Mouse (Mus musculus): Measurements from ENCODE around the gene Hspa12a. TPM values are rescaled to one million over a fixed set of nuclear protein-coding genes. Genes with fewer than 3 reads are reported as not detected.

The Hspa12a gene
- polyA plus RNA-seq, 1 experiment: 6.6 TPM

GRCm38 (mm10) chr19:58843606-58844005 lies 99.8 kb downstream of the Hspa12a start:
- no peak overlapping the region for H3K4me3 ChIP-seq
- H3K4me2 ChIP-seq (ENCODE audit: low read depth): no peak overlapping the region
- H3ac ChIP-seq (ENCODE audit: control insufficient read depth, insufficient read length): no peak overlapping the region
- TF ChIP-seq USF1 (IDR thresholded peaks at IDR 0.05; ENCODE audit: low read depth) (no peak), TCF3 (IDR thresholded peaks at IDR 0.05; ENCODE audit: insufficient read length, low read depth) (no peak), TCF12 (IDR thresholded peaks at IDR 0.05; ENCODE audit: insufficient read depth, poor library complexity, severe bottlenecking) (no peak), REST (IDR thresholded peaks at IDR 0.05; ENCODE audit: insufficient read depth, insufficient read length) (no peak), POLR2A (IDR thresholded peaks at IDR 0.05; ENCODE audit: insufficient read length, low read depth) (no peak), POLR2AphosphoS2 (IDR thresholded peaks at IDR 0.05; ENCODE audit: insufficient read length, low read depth) (no peak), MYOD1 (IDR thresholded peaks at IDR 0.05; ENCODE audit: control insufficient read depth in 1 of 3, insufficient read length in 2 of 3, low read depth in 2 of 3) (no peak), CEBPB (IDR thresholded peaks at IDR 0.05; ENCODE audit: insufficient read depth, poor library complexity, severe bottlenecking) (no peak), MAX (IDR thresholded peaks at IDR 0.05; ENCODE audit: low read depth) (no peak), MYOG (IDR thresholded peaks at IDR 0.05; ENCODE audit: control insufficient read depth in 1 of 3, insufficient read depth in 1 of 3, insufficient read length in 2 of 3, low read depth in 2 of 3) (no peak), E2F4 (IDR thresholded peaks at IDR 0.05; ENCODE audit: insufficient read depth) (no peak)
- no peaks in the 10 kb centered on the region for H3K36me3 ChIP-seq (ENCODE audit: control insufficient read depth, insufficient read depth)
- no peaks in the 10 kb centered on the region for H3K27me3 ChIP-seq (ENCODE audit: control insufficient read depth, insufficient read depth, insufficient read length)
- H3K79me2 ChIP-seq (ENCODE audit: control insufficient read depth, insufficient read depth): peaks cover 12% of the 10 kb centered on the region

DNA sequence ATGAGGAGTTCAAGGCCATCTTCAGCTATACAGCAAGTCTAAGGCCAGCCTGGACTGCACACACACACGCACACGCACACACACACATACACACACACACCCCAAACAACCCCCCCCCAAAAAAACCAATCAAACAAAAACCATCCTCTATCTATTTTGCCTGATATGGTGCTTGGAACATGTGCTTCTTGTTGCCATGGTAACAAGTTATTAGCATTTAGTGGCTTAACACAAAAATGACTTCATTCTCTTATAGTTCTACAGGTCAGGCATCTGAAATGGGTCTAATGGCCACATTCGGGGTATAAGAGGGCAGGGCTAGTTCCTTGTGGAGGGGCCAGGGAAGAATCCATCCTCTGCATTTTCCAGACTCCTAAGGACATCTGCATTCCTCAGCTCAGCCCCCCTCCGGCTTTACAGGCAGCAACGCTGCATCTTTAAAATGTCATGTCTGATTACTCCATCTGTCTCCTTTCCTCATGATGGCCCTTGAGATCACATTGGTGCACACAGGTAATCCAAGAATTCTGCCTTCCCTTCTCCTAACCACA lies 102.7 kb downstream of the Hspa12a start:
- Histone ChIP-seq H3K36me3 (ENCODE audit: control insufficient read depth, insufficient read depth) (no peaks in the 10 kb centered on the region), H3K79me2 (ENCODE audit: control insufficient read depth, insufficient read depth) (no peaks in the 10 kb centered on the region), H3K4me3 (no peak overlapping the region), H3K27me3 (ENCODE audit: control insufficient read depth, insufficient read depth, insufficient read length) (no peaks in the 10 kb centered on the region), H3ac (ENCODE audit: control insufficient read depth, insufficient read length) (no peak overlapping the region), H3K4me2 (ENCODE audit: low read depth) (no peak overlapping the region)
- no peak for TF ChIP-seq REST (IDR thresholded peaks at IDR 0.05; ENCODE audit: insufficient read depth, insufficient read length)
- no peak for TF ChIP-seq CEBPB (IDR thresholded peaks at IDR 0.05; ENCODE audit: insufficient read depth, poor library complexity, severe bottlenecking)

GRCm38 (mm10) chr19:58839806-58840205 lies 103.6 kb downstream of the Hspa12a start:
- Histone ChIP-seq H3K27me3 (ENCODE audit: control insufficient read depth, insufficient read depth, insufficient read length) (no peaks in the 10 kb centered on the region), H3K36me3 (ENCODE audit: control insufficient read depth, insufficient read depth) (no peaks in the 10 kb centered on the region), H3ac (ENCODE audit: control insufficient read depth, insufficient read length) (no peak overlapping the region), H3K4me3 (no peak overlapping the region), H3K79me2 (ENCODE audit: control insufficient read depth, insufficient read depth) (no peaks in the 10 kb centered on the region), H3K4me2 (ENCODE audit: low read depth) (peak overlapping the region; percentile 13)
- TF ChIP-seq POLR2AphosphoS2 (IDR thresholded peaks at IDR 0.05; ENCODE audit: insufficient read length, low read depth) (no peak), REST (IDR thresholded peaks at IDR 0.05; ENCODE audit: insufficient read depth, insufficient read length) (no peak), USF1 (IDR thresholded peaks at IDR 0.05; ENCODE audit: low read depth) (no peak), MYOD1 (IDR thresholded peaks at IDR 0.05; ENCODE audit: control insufficient read depth in 1 of 3, insufficient read length in 2 of 3, low read depth in 2 of 3) (no peak), CEBPB (IDR thresholded peaks at IDR 0.05; ENCODE audit: insufficient read depth, poor library complexity, severe bottlenecking) (no peak), TCF12 (IDR thresholded peaks at IDR 0.05; ENCODE audit: insufficient read depth, poor library complexity, severe bottlenecking) (no peak), SRF (IDR thresholded peaks at IDR 0.05; ENCODE audit: control insufficient read depth, insufficient read length, low read depth) (no peak), MYOG (IDR thresholded peaks at IDR 0.05; ENCODE audit: control insufficient read depth in 1 of 3, insufficient read depth in 1 of 3, insufficient read length in 2 of 3, low read depth in 2 of 3) (no peak), TCF3 (IDR thresholded peaks at IDR 0.05; ENCODE audit: insufficient read length, low read depth) (no peak), MAX (IDR thresholded peaks at IDR 0.05; ENCODE audit: low read depth) (no peak), E2F4 (IDR thresholded peaks at IDR 0.05; ENCODE audit: insufficient read depth) (no peak), POLR2A (IDR thresholded peaks at IDR 0.05; ENCODE audit: insufficient read length, low read depth) (no peak)

GRCm38 (mm10) chr19:58839345-58839744 lies 104.1 kb downstream of the Hspa12a start:
- no peaks in the 10 kb centered on the region for H3K79me2 ChIP-seq (ENCODE audit: control insufficient read depth, insufficient read depth)
- H3K36me3 ChIP-seq (ENCODE audit: control insufficient read depth, insufficient read depth): no peaks in the 10 kb centered on the region
- no peak overlapping the region for H3K4me3 ChIP-seq
- H3K27me3 ChIP-seq (ENCODE audit: control insufficient read depth, insufficient read depth, insufficient read length): no peaks in the 10 kb centered on the region
- H3K4me2 ChIP-seq (ENCODE audit: low read depth): peak overlapping the region; percentile 13
- TF ChIP-seq E2F4 (IDR thresholded peaks at IDR 0.05; ENCODE audit: insufficient read depth): no peak
- TF ChIP-seq POLR2A (IDR thresholded peaks at IDR 0.05; ENCODE audit: insufficient read length, low read depth): no peak
- TF ChIP-seq MAX (IDR thresholded peaks at IDR 0.05; ENCODE audit: low read depth): no peak
- TF ChIP-seq SRF (IDR thresholded peaks at IDR 0.05; ENCODE audit: control insufficient read depth, insufficient read length, low read depth): no peak
- TF ChIP-seq REST (IDR thresholded peaks at IDR 0.05; ENCODE audit: insufficient read depth, insufficient read length): no peak
- TF ChIP-seq TCF3 (IDR thresholded peaks at IDR 0.05; ENCODE audit: insufficient read length, low read depth): no peak
- no peak for TF ChIP-seq CEBPB (IDR thresholded peaks at IDR 0.05; ENCODE audit: insufficient read depth, poor library complexity, severe bottlenecking)
- TF ChIP-seq TCF12 (IDR thresholded peaks at IDR 0.05; ENCODE audit: insufficient read depth, poor library complexity, severe bottlenecking): no peak
- no peak for TF ChIP-seq MYOG (IDR thresholded peaks at IDR 0.05; ENCODE audit: control insufficient read depth in 1 of 3, insufficient read depth in 1 of 3, insufficient read length in 2 of 3, low read depth in 2 of 3)
- no peak for TF ChIP-seq POLR2AphosphoS2 (IDR thresholded peaks at IDR 0.05; ENCODE audit: insufficient read length, low read depth)
- no peak for TF ChIP-seq MYOD1 (IDR thresholded peaks at IDR 0.05; ENCODE audit: control insufficient read depth in 1 of 3, insufficient read length in 2 of 3, low read depth in 2 of 3)
- no peak overlapping the region for H3ac ChIP-seq (ENCODE audit: control insufficient read depth, insufficient read length)

DNA sequence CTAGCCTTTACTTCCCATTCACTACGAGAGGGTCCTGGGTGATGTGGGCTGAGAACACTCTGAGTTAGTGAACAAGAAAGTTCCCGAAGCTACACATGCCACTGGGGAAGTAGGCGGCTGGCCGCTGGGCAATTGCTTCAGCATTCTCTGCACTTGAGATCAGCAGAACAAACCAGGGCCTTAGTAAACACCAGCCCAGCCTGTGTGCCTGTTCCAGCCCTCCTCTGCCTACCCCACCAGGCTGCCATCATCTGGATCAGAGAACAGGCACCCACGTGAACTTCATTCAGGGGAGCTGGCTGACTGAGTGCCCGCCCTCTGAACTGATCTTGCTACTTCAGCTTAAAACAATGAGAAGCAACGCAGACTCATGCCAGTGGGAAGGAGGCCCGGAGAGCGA lies 104.7 kb downstream of the Hspa12a start:
- no peak overlapping the region for H3K4me3 ChIP-seq
- H3K79me2 ChIP-seq (ENCODE audit: control insufficient read depth, insufficient read depth): no peaks in the 10 kb centered on the region
- TF ChIP-seq MAX (IDR thresholded peaks at IDR 0.05; ENCODE audit: low read depth): no peak
- no peak for TF ChIP-seq USF1 (IDR thresholded peaks at IDR 0.05; ENCODE audit: low read depth)
- no peak for TF ChIP-seq E2F4 (IDR thresholded peaks at IDR 0.05; ENCODE audit: insufficient read depth)
- TF ChIP-seq REST (IDR thresholded peaks at IDR 0.05; ENCODE audit: insufficient read depth, insufficient read length): no peak
- no peak for TF ChIP-seq TCF3 (IDR thresholded peaks at IDR 0.05; ENCODE audit: insufficient read length, low read depth)
- TF ChIP-seq POLR2AphosphoS2 (IDR thresholded peaks at IDR 0.05; ENCODE audit: insufficient read length, low read depth): no peak
- no peak for TF ChIP-seq MYOD1 (IDR thresholded peaks at IDR 0.05; ENCODE audit: control insufficient read depth in 1 of 3, insufficient read length in 2 of 3, low read depth in 2 of 3)
- no peak overlapping the region for H3ac ChIP-seq (ENCODE audit: control insufficient read depth, insufficient read length)
- H3K4me2 ChIP-seq (ENCODE audit: low read depth): no peak overlapping the region
- no peaks in the 10 kb centered on the region for H3K36me3 ChIP-seq (ENCODE audit: control insufficient read depth, insufficient read depth)
- no peaks in the 10 kb centered on the region for H3K27me3 ChIP-seq (ENCODE audit: control insufficient read depth, insufficient read depth, insufficient read length)

Measured in myocyte (in vitro differentiated cells).